Mouse (Mus musculus) left cerebral cortex, postnatal 36 days (tissue): Measurements from ENCODE around the gene Cnn1. TPM values are rescaled to one million over a fixed set of nuclear protein-coding genes. Genes with fewer than 3 reads are reported as not detected.

ENCODE experiments used
- DNase-seq, 2 experiments: peaks; one replicate each; pipeline ENCODE4 v3.0.0; 2021 to 2022; ENCODE audit warnings: low spot score in 2 of 2, mixed read lengths in 1 of 2
- intact Hi-C: fragments of 180-260 bp; cut with DNase I; formaldehyde crosslinking; loops from one replicate; pipeline ENCODE4 v1.15.1; 2025
- total RNA-seq, 2 experiments: library from RNA; stranded (reverse); gene quantifications; 2 replicates each; pipeline ENCODE4 v1.2.3; 2021

Cnn1 gene
- under 1 TPM; 0.44 to 0.93 TPM for total RNA-seq

- intact Hi-C loops = loop anchor here (5.0 kb wide), 1 partner anchor 43 kb away; no protein-coding TSS in a partner anchor
- DNase-seq = no peak
These were observed at the start of gene Cnn1 for GRCm38 (mm10) chr9:22098993-22099696. Cnn1 (plus strand) TSS chr9:22099216.

GRCm38 (mm10) chr9:22049315-22049714, 49.7 kb upstream of the Cnn1 start:
- no peak for DNase-seq

GRCm38 (mm10) chr9:22049721-22050270, 49.2 kb upstream of the Cnn1 start:
- DNase-seq = no peak
- intact Hi-C loops = loop anchor here (5.0 kb wide), 2 partner anchors 42 to 87 kb away; partner anchors contain the start of gene Epor

More at GRCm38 (mm10) chr9:22049315-22049714, 49.7 kb upstream of the Cnn1 start:
- intact Hi-C loops = no loop called here

DNA sequence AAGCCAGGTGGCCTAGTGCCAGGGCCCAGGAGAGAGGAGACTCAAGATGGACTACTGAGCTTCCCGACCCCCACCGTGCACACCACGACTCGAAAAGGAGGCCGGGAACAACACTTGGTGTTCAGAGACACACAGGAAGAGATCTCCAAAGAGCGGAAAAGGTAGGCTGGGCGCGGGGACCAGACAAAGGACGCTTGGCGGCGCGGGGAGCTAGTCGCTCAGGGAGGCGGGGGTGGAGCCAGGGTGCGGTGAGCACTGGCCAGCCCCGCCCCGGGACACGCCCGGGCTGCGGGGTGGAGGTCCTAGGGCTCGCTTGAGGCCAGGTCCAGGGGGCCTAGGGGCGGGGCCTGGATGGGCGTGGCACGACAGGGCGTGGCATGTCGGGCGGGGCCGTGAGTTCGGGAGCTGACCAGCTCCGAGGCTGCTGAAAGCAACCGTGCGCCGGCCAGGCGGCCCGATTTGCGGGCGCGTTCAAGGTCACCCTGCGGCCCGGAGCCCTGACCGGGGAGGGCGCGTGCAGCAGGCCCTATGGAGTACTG, 48.6 kb upstream of the Cnn1 start:
- DNase-seq = peak; percentile 67 to 80
- intact Hi-C loops = loop anchor here (5.0 kb wide), 2 partner anchors 43 to 88 kb away; partner anchors contain the start of gene Epor

DNA sequence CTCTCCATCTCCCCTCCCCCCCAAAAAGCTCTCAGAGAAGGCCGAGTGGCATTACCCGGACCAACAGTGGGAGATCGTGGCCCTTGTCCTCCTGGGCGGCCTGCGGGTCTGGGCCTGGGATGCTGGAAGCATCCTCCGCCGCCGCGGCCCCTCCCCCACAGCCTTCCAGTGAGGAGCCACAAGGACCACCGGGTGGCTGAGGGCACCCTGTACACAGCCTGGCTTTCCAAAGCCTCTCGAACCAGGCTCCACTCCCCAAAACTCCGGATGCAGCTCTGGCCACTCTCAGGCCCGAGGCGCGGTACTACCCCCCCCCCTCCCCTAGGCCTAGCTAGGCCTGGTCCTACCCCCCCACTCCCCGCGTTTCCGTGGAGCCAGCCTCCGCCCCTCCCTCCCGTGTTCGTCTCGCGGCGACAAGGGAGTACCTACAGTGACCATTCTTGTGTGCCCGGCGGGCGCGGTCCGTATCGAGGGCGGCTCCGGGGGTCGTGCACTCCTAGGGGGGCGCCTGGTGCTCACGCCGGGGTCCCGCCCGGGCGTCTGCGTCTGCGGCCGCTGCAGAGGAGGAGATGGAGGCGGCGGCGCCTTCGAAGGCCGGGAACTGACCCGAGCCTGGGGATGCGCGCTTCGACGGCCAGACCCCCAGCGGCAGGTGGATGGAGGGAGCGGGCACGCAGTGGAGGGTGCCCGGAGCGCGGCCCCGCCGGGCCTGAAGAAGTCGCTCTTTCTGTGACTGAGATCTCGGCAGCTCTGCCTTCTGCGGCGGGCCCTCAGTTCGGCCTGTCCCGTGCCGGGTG, 47.7 kb upstream of the Cnn1 start:
- intact Hi-C loops = loop anchor here (5.0 kb wide), 2 partner anchors 44 to 89 kb away; partner anchors contain the start of gene Epor
- DNase-seq = peak in 1 of 2 experiments; percentile 40

DNA sequence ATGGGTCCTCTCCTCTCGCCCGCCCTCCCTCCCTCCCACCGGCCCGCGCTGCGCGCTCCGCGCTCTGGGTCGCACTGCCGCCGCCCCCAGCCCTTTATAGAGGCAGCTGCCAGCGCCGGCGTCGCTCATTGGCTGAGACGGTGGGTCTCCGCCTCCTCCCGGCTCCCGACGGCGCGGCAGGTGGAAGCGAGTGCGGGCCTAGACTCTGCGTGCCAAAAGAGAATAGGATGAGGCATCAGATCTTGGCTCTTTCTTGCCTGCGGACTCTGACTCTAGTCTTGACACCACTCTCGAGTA, 47.1 kb upstream of the Cnn1 start, which contains the start of gene Elavl3:
Elavl3 (minus strand) TSS at position 66 of the 297 bp plus-strand sequence.
- peak; percentile 83 to 87 for DNase-seq
- intact Hi-C loops = loop anchor here (5.0 kb wide), 2 partner anchors 45 to 90 kb away; partner anchors contain the start of gene Epor

GRCm38 (mm10) chr9:22053657-22054056, 45.4 kb upstream of the Cnn1 start:
- DNase-seq = no peak
- intact Hi-C loops = loop anchor here (5.0 kb wide), 2 partner anchors 46 to 91 kb away; partner anchors contain the start of gene Epor

DNA sequence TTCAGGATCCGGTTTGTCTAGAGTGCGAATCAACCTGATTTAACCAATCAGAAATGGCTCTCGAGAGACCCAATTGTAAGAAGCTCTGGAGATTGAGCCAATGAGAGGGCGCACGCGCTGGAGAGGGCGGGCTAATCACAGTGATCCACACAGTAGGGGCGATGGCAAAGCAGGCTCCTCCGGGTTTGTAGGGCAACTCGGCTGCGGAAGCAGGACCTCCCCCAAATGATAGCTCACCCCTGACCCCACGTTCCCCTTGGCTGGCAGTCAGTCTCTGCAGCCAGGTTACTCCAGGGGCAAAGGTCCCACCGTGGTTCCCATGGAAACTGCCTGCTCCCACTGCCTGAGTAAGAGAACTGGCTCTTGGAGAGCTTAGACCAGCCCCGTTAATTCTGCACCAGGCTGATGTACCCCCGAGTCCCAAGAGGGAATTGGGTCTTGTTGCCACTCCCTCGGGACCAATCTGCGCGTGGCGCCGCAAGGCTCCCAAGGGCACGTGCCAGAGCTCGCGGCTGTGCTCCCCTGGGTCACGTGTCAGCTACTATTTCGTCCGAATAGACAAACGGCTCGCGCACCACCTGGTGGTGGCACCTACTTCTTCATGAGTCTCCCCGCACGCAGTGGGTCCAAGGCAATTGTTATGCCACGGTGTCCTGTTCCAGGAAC, 44.5 kb upstream of the Cnn1 start:
- intact Hi-C loops = loop anchor here (5.0 kb wide), 2 partner anchors 47 to 92 kb away; partner anchors contain the start of gene Epor
- DNase-seq = peak; percentile 74 to 77

GRCm38 (mm10) chr9:22055713-22056112, 43.3 kb upstream of the Cnn1 start:
- intact Hi-C loops = no loop called here
- DNase-seq = no peak

DNA sequence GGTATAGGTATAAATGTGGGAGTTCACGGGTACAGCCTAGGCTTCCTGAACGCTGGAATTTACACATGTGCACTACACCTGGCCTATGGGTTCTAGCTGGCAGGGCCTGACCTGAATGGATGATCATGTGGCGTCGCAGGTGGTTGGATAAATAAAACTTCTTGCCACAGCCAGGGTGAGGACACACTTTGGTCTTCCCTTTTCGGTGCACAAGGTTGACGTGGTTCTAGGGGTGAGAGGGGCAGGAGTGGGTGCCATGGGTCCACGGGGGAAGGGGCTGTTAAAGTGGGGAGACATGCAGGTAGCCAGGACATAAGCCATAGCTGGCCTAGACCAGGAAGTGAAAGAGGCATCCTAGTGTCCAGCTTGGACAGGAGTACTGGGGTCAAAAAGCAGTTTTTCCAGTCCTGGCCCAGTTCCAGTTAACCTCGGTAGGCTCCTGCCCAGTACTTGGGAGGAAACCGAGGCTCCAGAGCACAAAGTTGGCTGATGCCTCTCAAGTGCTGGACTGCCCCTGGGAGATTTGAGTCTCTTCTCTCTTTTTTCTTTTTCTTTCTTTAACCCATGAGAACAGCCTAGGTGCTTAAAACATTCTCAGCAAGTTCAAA, 42.6 kb upstream of the Cnn1 start:
- intact Hi-C loops = no loop called here
- DNase-seq = no peak

GRCm38 (mm10) chr9:22057031-22057517, 41.9 kb upstream of the Cnn1 start:
- DNase-seq = no peak
- intact Hi-C loops = no loop called here

- DNase-seq = no peak
- intact Hi-C loops = no loop called here
These were observed 41.0 kb upstream of the Cnn1 start for GRCm38 (mm10) chr9:22058011-22058424.

DNA sequence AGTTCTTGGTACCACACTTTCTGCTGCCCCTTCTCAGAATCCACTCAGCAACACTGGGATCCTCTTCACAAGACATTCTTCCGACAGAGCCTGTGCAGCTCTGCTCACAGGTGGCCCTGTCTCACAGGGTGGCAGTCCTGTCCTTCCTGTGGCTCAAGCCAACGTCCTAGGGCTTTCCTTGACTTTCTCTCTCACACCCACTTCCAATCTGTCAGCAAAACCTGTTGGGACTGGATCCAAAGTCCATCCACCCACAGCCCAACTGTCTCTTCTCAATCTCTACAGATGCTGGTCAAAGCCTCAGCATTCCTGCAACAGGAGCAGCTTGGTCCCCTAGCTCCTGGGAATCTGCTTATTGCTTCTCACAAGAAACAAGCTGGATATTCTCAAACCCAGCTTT, 37.7 kb upstream of the Cnn1 start:
- intact Hi-C loops = no loop called here

DNA sequence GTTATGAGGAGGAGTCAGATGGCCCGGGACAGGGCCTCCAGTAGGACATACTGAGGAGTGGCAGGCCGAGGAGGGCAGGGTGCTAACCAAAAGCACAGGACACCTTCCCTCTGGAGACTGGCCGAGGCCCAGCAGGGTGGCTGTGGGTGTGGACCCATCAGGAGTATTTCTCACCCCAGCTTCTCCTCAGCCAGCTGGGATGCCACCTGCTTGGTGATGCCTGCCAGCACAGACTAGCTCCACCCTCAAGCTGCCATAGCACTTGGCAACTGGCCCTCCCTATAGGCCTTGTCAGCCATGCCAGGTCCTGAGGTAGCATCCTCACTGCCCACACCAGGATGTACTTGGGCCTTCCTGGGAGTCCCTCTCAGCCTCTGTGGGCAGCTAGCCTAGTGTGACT, 34.7 kb upstream of the Cnn1 start:
- DNase-seq = no peak
- intact Hi-C loops = no loop called here

More for the DNA sequence above, 37.7 kb upstream of the Cnn1 start:
- peak in 1 of 2 experiments; percentile 66 for DNase-seq

- intact Hi-C loops = loop anchor here (5.0 kb wide), 1 partner anchor 77 kb away; no protein-coding TSS in a partner anchor
- DNase-seq = no peak
These were observed 33.4 kb upstream of the Cnn1 start for GRCm38 (mm10) chr9:22065642-22066041.

DNA sequence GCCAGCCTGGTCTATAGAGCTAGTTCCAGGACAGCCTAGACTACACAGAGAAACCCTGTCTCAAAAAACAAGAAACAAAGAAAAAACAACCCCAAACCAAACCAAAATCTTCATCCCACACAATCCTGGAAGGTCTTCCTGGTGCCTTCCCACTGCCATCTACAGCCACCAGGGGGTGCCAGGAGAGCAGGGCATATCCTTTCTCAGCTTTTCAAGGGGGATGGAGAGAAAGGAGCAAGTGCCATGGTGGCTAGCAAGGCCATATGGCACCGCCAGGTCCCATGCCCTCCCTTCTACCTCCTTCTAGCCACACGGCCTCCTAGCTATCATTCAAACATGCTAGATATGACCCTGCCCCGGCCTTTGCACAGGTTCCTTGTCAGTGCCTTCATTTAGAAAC, 32.6 kb upstream of the Cnn1 start:
- intact Hi-C loops = loop anchor here (5.0 kb wide), 1 partner anchor 76 kb away; no protein-coding TSS in a partner anchor
- no peak for DNase-seq

DNA sequence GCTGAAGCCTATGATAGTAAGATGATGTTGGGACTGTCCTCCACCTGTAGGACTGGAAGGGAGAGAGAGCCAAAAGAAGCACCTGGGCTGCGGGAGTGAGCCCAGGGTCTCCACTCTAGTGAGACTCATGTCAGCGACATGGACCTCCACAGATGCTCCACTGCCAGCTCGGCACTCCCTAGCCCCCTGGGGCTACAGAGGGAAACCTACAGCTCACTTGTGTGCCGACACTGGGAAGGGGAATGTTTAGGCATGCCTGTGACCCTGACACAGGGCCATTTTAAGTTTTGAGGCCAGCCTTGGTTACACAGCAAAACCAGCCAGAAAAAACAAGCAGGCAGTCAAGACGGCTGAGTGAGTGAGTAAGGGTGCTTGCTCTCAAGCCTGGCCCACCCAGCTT, 31.8 kb upstream of the Cnn1 start:
- intact Hi-C loops = loop anchor here (5.0 kb wide), 1 partner anchor 75 kb away; no protein-coding TSS in a partner anchor
- no peak for DNase-seq

DNA sequence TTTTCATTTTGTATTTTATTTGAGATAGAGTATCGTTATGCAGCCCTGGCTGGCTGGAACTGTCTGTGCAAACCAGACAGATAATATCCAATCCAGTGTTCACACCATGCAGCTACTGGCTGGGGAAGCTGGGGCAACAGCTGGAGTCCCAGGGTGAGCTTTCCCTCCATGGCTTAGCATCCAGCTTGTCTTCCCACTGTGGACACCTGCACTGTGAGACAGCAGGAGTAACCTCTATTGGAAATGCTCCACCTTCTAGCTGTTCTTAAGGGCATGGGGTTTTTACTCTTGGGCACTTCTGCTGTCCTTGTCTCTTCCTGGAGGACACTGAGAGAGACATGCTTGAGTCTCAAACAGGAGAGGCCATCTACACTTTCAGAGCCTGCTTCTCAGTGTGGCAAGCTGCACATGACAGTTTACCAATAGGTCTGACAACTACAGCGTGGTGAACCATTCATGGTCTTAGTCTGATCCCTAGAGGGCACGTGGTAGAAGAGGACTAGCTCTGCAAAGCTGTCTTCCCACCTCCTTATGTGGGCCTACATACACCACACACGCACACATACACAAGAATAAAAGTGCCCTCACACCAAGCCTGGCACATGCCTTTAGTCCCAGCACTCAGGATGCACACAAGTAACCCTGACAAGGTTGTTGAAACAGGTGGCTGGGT, 29.0 kb upstream of the Cnn1 start:
- intact Hi-C loops = loop anchor here (2.0 to 5.0 kb wide), 3 partner anchors 47 to 85 kb away; partner anchors contain the start of gene Elof1
- DNase-seq = no peak
